Mouse (Mus musculus) ES-Bruce4 (cell line): ENCODE results near the gene Pepd. TPM values are rescaled to one million over a fixed set of nuclear protein-coding genes. Genes with fewer than 3 reads are reported as not detected.
"Not testable (repeated sequence)": the region's sequence is repeated elsewhere in the genome, so short reads cannot be mapped to it uniquely, and the experiment has no call there.

Experiments
- H3K27ac ChIP-seq: 2 replicates; pipeline ENCODE4 v1.5.1; 2012; ENCODE audit warnings: low read length, inconsistent platforms; ENCODE audit not compliant: insufficient read depth
- H3K27me3 ChIP-seq: 2 replicates; pipeline ENCODE4 v1.6.1; 2012; ENCODE audit warnings: mild to moderate bottlenecking, low read length, inconsistent platforms; ENCODE audit not compliant: control insufficient read depth, poor library complexity, insufficient read depth, severe bottlenecking
- H3K36me3 ChIP-seq: 2 replicates; pipeline ENCODE4 v1.6.1; 2012; ENCODE audit warnings: inconsistent platforms, mild to moderate bottlenecking, low read length, moderate library complexity; ENCODE audit not compliant: control insufficient read depth, poor library complexity, insufficient read depth, severe bottlenecking
- H3K4me1 ChIP-seq: one replicate; pipeline ENCODE4 v1.8.1; 2011; ENCODE audit warnings: low read length; ENCODE audit not compliant: control insufficient read depth, insufficient read depth
- H3K4me3 ChIP-seq: 2 replicates; pipeline ENCODE4 v1.5.1; 2011; ENCODE audit warnings: low read depth, mild to moderate bottlenecking, low read length
- H3K9ac ChIP-seq: 2 replicates; pipeline ENCODE4 v1.6.1; 2012; ENCODE audit warnings: low read depth, mild to moderate bottlenecking, inconsistent platforms; ENCODE audit not compliant: poor library complexity, severe bottlenecking
- H3K9me3 ChIP-seq: replicated peaks from 2 replicates; pipeline ENCODE4 v1.6.1; 2012; ENCODE audit warnings: mild to moderate bottlenecking, low read length, inconsistent platforms; ENCODE audit not compliant: control insufficient read depth, poor library complexity, insufficient read depth, severe bottlenecking
- CTCF ChIP-seq: IDR thresholded peaks from one replicate; pipeline ENCODE4 v1.8.1; 2011; ENCODE audit warnings: low read depth, low read length
- EP300 ChIP-seq: IDR thresholded peaks from 2 replicates; pipeline ENCODE4 v1.6.1; 2011; ENCODE audit warnings: low read depth, low read length; ENCODE audit not compliant: insufficient read depth
- POLR2A ChIP-seq: IDR thresholded peaks from one replicate; pipeline ENCODE4 v1.8.1; 2011; ENCODE audit warnings: low read length; ENCODE audit not compliant: insufficient read depth
- polyA plus RNA-seq: library from polyadenylated mRNA; stranded (reverse); fragments of >200 nt; gene quantifications from 2 replicates; pipeline ENCODE4 v1.2.4, GENCODE M21; 2011; ENCODE audit warnings: low read depth; ENCODE audit not compliant: missing spikeins, insufficient read depth, insufficient read length

Pepd gene
- polyA plus RNA-seq, 1 experiment, result 17.7 TPM

DNA sequence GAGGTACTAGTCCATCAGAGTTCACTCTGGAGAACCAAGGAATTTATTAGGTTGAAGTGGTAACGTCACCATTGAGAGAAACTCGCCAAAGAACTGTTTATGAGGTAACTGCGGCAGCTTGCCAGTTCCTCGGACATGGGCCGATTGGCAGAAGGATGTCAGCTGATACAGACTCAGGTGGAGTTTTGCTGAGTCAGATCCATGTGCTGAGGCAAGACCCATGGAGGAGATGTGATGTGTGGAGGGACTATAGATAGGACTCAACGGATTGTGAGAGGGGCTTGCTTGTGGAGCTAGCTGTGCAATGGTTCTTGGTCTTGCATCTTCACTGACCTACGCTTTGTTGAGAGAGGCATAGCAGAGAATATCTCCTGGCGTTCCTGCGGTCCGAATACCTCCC lies 69.6 kb downstream of the Pepd start:
- Histone ChIP-seq H3K9me3 (no peaks in the 10 kb centered on the region), H3K36me3 (no peaks in the 10 kb centered on the region), H3K27ac (no peak overlapping the region), H3K9ac (no peak overlapping the region), H3K4me3 (no peak overlapping the region), H3K27me3 (no peaks in the 10 kb centered on the region), H3K4me1 (peaks cover 2% of the 10 kb centered on the region)
- no peak for TF ChIP-seq EP300
- TF ChIP-seq POLR2A, result no peak
- TF ChIP-seq CTCF, result no peak

GRCm38 (mm10) chr7:34982372-34982771 lies 70.2 kb downstream of the Pepd start:
- H3K9ac ChIP-seq, H3K27me3 ChIP-seq, H3K27ac ChIP-seq, H3K36me3 ChIP-seq, H3K9me3 ChIP-seq, H3K4me1 ChIP-seq, H3K4me3 ChIP-seq: not testable (repeated sequence)

DNA sequence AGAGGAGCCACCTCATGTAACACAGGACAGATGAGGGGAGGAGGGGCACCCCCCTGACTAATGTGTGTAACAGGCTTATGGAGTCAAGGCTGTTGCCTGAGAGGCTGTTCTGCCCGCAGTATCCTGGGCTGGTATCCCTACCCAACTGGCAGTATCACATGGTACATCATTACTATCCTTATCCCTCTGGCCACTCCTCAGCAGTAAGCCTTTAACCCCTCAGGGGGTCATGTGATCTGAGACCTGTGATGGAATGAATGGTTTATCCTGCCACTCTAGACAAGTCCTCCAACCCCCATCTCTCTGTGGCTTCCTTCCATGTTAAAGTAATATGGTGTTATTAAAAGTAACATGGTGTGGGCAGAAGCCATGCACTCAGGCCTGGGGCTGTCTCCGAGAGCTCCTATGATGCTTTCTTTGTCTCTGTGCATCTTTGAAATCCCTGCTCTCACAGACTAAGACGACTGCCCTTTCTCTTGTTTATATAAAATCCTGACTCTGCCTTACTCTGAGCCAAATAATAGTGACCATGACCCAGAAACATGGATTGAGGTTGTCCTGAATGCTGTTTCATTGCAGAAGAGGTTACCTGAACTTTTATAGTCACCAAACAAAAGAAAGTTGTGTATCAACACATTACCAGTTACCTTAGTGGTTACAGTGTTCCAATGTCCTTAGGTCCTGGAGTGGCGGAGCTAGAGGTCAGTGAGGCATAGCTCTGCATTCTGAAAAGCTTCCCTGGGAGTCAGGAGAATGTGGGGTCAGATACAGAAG lies 71.7 kb downstream of the Pepd start:
- Histone ChIP-seq H3K4me3 (no peak overlapping the region), H3K36me3 (no peaks in the 10 kb centered on the region), H3K27ac (no peak overlapping the region), H3K4me1 (peaks cover 2% of the 10 kb centered on the region), H3K9ac (no peak overlapping the region), H3K27me3 (no peaks in the 10 kb centered on the region), H3K9me3 (no peaks in the 10 kb centered on the region)
- TF ChIP-seq POLR2A (no peak), EP300 (no peak), CTCF (no peak)

GRCm38 (mm10) chr7:34984526-34985133 lies 72.5 kb downstream of the Pepd start:
- no peaks in the 10 kb centered on the region for H3K9me3 ChIP-seq
- H3K4me3 ChIP-seq, result no peak overlapping the region
- no peaks in the 10 kb centered on the region for H3K27me3 ChIP-seq
- H3K4me1 ChIP-seq, result peaks cover 2% of the 10 kb centered on the region
- H3K27ac ChIP-seq, result no peak overlapping the region
- TF ChIP-seq POLR2A (no peak), EP300 (no peak), CTCF (no peak)
- no peak overlapping the region for H3K9ac ChIP-seq
- no peaks in the 10 kb centered on the region for H3K36me3 ChIP-seq

DNA sequence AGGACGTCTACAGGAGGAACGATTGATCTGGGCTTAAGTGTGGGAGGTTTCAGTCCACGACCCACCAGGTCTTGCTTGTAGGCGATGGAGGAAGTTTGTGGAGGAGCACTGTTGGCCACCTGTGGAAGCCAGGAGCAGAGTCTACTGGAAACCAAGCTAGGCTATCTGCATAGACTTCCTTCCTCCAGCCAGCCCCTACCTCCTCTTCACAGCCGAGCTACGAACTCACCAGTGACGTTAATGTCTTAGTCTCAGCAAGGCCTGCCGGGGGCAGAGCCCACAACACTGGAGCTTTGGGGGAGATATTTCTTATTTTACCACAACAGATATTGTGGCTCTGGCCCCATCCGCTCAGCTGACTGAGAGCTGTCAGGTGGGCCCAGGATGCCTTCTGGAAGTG lies 73.0 kb downstream of the Pepd start:
- H3K4me1 ChIP-seq, result peaks cover 2% of the 10 kb centered on the region
- no peaks in the 10 kb centered on the region for H3K27me3 ChIP-seq
- H3K9me3 ChIP-seq, result no peaks in the 10 kb centered on the region
- no peak overlapping the region for H3K27ac ChIP-seq
- H3K4me3 ChIP-seq, result no peak overlapping the region
- no peak overlapping the region for H3K9ac ChIP-seq
- TF ChIP-seq POLR2A, result no peak
- no peaks in the 10 kb centered on the region for H3K36me3 ChIP-seq

GRCm38 (mm10) chr7:34985646-34986045 lies 73.5 kb downstream of the Pepd start:
- Histone ChIP-seq H3K27ac (no peak overlapping the region), H3K9me3 (no peaks in the 10 kb centered on the region), H3K4me3 (no peak overlapping the region), H3K36me3 (no peaks in the 10 kb centered on the region), H3K4me1 (peaks cover 2% of the 10 kb centered on the region), H3K27me3 (no peaks in the 10 kb centered on the region), H3K9ac (no peak overlapping the region)
- TF ChIP-seq CTCF (no peak), POLR2A (no peak), EP300 (no peak)
